Mouse (Mus musculus) stomach, postnatal 0 days (tissue): ENCODE results near the gene Lrp6.

Experiments
- CTCF ChIP-seq: IDR thresholded peaks from 2 replicates; pipeline ENCODE4 v1.5.1; 2016; ENCODE audit warnings: antibody characterized with exemption, low read depth, mild to moderate bottlenecking, moderate library complexity
- EP300 ChIP-seq: optimal IDR thresholded peaks from 2 replicates; pipeline ENCODE3; 2016; ENCODE audit warnings: antibody characterized with exemption

DNA sequence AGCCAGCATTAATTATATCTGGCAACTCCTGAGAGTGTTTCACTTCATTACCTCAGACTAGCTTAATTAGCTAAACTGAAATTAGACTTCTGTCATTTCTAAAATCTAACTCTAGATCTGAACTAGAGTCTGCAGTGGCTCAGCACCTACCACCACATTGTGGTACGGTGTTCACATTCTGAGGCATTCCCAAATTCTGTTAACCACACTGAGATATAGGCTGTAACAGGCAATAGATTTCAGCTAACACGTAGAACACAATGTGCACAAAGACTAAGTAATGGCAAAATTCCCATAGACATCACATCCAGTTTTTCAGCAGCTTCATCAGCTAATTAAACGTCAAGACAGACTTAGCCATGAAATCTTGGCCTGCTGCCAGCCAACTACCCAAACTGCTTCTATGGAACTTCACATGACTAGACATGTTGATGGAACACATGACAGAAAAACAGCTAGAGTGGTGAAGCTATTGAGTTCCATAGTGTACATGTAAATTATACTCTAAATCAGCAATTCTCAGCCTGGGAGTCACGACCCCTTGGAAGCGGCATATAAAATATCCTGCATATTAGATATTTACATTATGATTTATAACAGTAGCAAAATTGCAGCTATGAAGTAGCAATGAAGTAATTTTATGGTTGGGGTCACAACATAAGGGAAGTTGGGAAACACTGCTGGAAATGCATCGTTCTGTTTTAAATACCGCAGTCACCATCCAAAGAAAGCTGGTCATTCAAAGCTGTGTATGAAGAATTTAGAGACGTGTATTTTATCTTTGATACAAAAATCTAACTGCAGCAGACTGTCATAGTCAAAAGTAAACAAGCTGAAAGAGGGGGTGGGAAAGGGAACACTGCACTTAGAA, 71.7 kb downstream of the Lrp6 start:
- TF ChIP-seq CTCF (no peak), EP300 (no peak)
